Mouse (Mus musculus) brain, adult 2 months (tissue): ENCODE data around the gene App.

ENCODE experiments used
- DNase-seq: peaks from one replicate; pipeline ENCODE4 v3.0.0; 2011; ENCODE audit warnings: low read depth, low spot score

Gene App

GRCm38 (mm10) chr16:85085902-85086301, 87.7 kb downstream of the App start:
- DNase-seq, result peak; percentile 75

- DNase-seq, result no peak
Measured at GRCm38 (mm10) chr16:85084152-85084551, 89.4 kb downstream of the App start.

GRCm38 (mm10) chr16:85075330-85075729, 98.2 kb downstream of the App start:
- no peak for DNase-seq

- DNase-seq, result no peak
Measured at GRCm38 (mm10) chr16:85074889-85075288, 98.7 kb downstream of the App start.

- DNase-seq, result peak; percentile 70
Measured at GRCm38 (mm10) chr16:85072624-85073023, 100.9 kb downstream of the App start.

GRCm38 (mm10) chr16:85071791-85072190, 101.8 kb downstream of the App start:
- DNase-seq, result no peak

GRCm38 (mm10) chr16:85071248-85071647, 102.3 kb downstream of the App start:
- DNase-seq, result no peak

GRCm38 (mm10) chr16:85067254-85067893, 106.2 kb downstream of the App start:
- peak; percentile 89 for DNase-seq

GRCm38 (mm10) chr16:85066227-85066626, 107.3 kb downstream of the App start:
- no peak for DNase-seq

- DNase-seq, result no peak
Measured at GRCm38 (mm10) chr16:85064800-85065199, 108.8 kb downstream of the App start.

GRCm38 (mm10) chr16:85062732-85063131, 110.8 kb downstream of the App start:
- DNase-seq, result no peak

GRCm38 (mm10) chr16:85061725-85062124, 111.8 kb downstream of the App start:
- DNase-seq, result peak; percentile 71

- peak; percentile 41 for DNase-seq
Measured at GRCm38 (mm10) chr16:85058138-85058537, 115.4 kb downstream of the App start.

- no peak for DNase-seq
Measured at GRCm38 (mm10) chr16:85056212-85056611, 117.4 kb downstream of the App start.

- no peak for DNase-seq
Measured at GRCm38 (mm10) chr16:85053996-85054395, 119.6 kb downstream of the App start.

- DNase-seq, result no peak
Measured at GRCm38 (mm10) chr16:85047310-85047709, 126.3 kb downstream of the App start.

GRCm38 (mm10) chr16:85041153-85041959, 132.2 kb downstream of the App start:
- no peak for DNase-seq

GRCm38 (mm10) chr16:85038731-85039130, 134.8 kb downstream of the App start:
- DNase-seq, result peak; percentile 81

GRCm38 (mm10) chr16:85037969-85038644, 135.5 kb downstream of the App start:
- peak; percentile 78 for DNase-seq

GRCm38 (mm10) chr16:85035815-85036214, 137.8 kb downstream of the App start:
- peak; percentile 47 for DNase-seq

- DNase-seq, result no peak
Measured at GRCm38 (mm10) chr16:85033747-85034146, 139.8 kb downstream of the App start.

GRCm38 (mm10) chr16:85030810-85031209, 142.8 kb downstream of the App start:
- DNase-seq, result no peak
